8 mouse cellular contexts compared by ENCODE assay signal in genomic region chr9:110652963-110653654, GRCm38 (mm10). TPM values are rescaled to one million over a fixed set of nuclear protein-coding genes. Genes with fewer than 3 reads are reported as not detected.
DNase-seq lines count a peak whose midpoint lies in the region; ATAC-seq and TF ChIP-seq lines count a peak whose summit lies in the region.

No protein-coding gene starts in this region.

- H3K36me3 ChIP-seq in heart, embryonic 12.5 days: no peaks in the 10 kb centered on the region
- no peaks in the 10 kb centered on the region for H3K36me3 ChIP-seq in ES-Bruce4 (ENCODE audit: control insufficient read depth, insufficient read depth, low read length, poor library complexity, severe bottlenecking)
- H3K36me3 ChIP-seq in heart, embryonic 16.5 days (ENCODE audit: control insufficient read depth, insufficient read depth): no peaks in the 10 kb centered on the region

- peak overlapping the region; percentile 64 for H3K9ac ChIP-seq in heart, embryonic 12.5 days
- peak overlapping the region; percentile 72 for H3K9ac ChIP-seq in ES-Bruce4 (ENCODE audit: low read depth, poor library complexity, severe bottlenecking)
- peak overlapping the region; percentile 81 for H3K9ac ChIP-seq in heart, embryonic 16.5 days (ENCODE audit: low read length)

- TF ChIP-seq CTCF in ES-Bruce4 (IDR thresholded peaks at IDR 0.05; ENCODE audit: low read depth, low read length): no peak

- intact Hi-C loops in left cerebral cortex, postnatal 10 days (cut with DNase I): no loop called here

- H3K27ac ChIP-seq in heart, embryonic 12.5 days (ENCODE audit: poor library complexity, severe bottlenecking): no peak overlapping the region
- no peak overlapping the region for H3K27ac ChIP-seq in ES-Bruce4 (ENCODE audit: insufficient read depth, low read length)
- H3K27ac ChIP-seq in heart, embryonic 16.5 days (ENCODE audit: low read length): peak overlapping the region; percentile 46; the same call in 1 of the 2 replicates

- H3K4me2 ChIP-seq in heart, embryonic 12.5 days: peak overlapping the region; percentile 93
- H3K4me2 ChIP-seq in heart, embryonic 16.5 days (ENCODE audit: low read depth, low read length): peak overlapping the region; percentile 91

- 0 out of 2 replicates have a peak, but pooled peaks cover 15% of the 10 kb centered on the region for H3K27me3 ChIP-seq in heart, embryonic 12.5 days (replicated peaks)
- no peaks in the 10 kb centered on the region for H3K27me3 ChIP-seq in ES-Bruce4 (ENCODE audit: control insufficient read depth, insufficient read depth, low read length, poor library complexity, severe bottlenecking)
- no peaks in the 10 kb centered on the region for H3K27me3 ChIP-seq in heart, embryonic 16.5 days (ENCODE audit: control insufficient read depth, insufficient read depth, low read length)

- no peak for DNase-seq in heart, adult 9 months (ENCODE audit: low spot score in 2 of 2)
- DNase-seq in lung, postnatal 36 days: peak; percentile 28
- no peak for DNase-seq in right cerebral cortex, postnatal 36 days (ENCODE audit: low spot score in 2 of 2)
- no peak for DNase-seq in left cerebral cortex, postnatal 10 days (ENCODE audit: extremely low spot score in 1 of 2, low spot score in 2 of 2)
- DNase-seq in cerebellum, postnatal 25 days: no peak

- TF ChIP-seq POLR2A in ES-Bruce4 (IDR thresholded peaks at IDR 0.05; ENCODE audit: insufficient read depth, low read length): no peak

- 23% methylated on average over 14 of the region's 14 CpGs for WGBS in heart, embryonic 12.5 days
- 19% methylated on average over 14 of the region's 14 CpGs for WGBS in heart, embryonic 16.5 days

- H3K4me1 ChIP-seq in heart, embryonic 12.5 days (replicated peaks): peaks cover 49% of the 10 kb centered on the region
- H3K4me1 ChIP-seq in ES-Bruce4 (ENCODE audit: control insufficient read depth, insufficient read depth, low read length): peaks cover 3% of the 10 kb centered on the region
- H3K4me1 ChIP-seq in heart, embryonic 16.5 days (ENCODE audit: control insufficient read depth, insufficient read depth, low read length): peaks cover 39% of the 10 kb centered on the region

- ATAC-seq in heart, embryonic 12.5 days (ENCODE audit: insufficient number of reproducible peaks, low FRiP score): no peak
- ATAC-seq in heart, embryonic 16.5 days (replicated peaks; ENCODE audit: extremely low read depth, insufficient read depth, low FRiP score): no peak

- H3K9me3 ChIP-seq in heart, embryonic 12.5 days (replicated peaks): no peaks in the 10 kb centered on the region
- H3K9me3 ChIP-seq in ES-Bruce4 (replicated peaks; ENCODE audit: control insufficient read depth, insufficient read depth, low read length, poor library complexity, severe bottlenecking): no peaks in the 10 kb centered on the region
- no peaks in the 10 kb centered on the region for H3K9me3 ChIP-seq in heart, embryonic 16.5 days (replicated peaks; ENCODE audit: control insufficient read depth, low read length)

- TF ChIP-seq EP300 in ES-Bruce4 (IDR thresholded peaks at IDR 0.05; ENCODE audit: insufficient read depth, low read depth, low read length): no peak

- H3K4me3 ChIP-seq in heart, embryonic 12.5 days: peak overlapping the region; percentile 63
- peak overlapping the region; percentile 75 for H3K4me3 ChIP-seq in ES-Bruce4 (ENCODE audit: low read depth, low read length)
- H3K4me3 ChIP-seq in heart, embryonic 16.5 days (ENCODE audit: low read length): peak overlapping the region; percentile 71

RNA-seq across cellular contexts. Expression of gene Nbeal2, which starts 0.9 kb away (rescaled TPM):
- polyA plus RNA-seq in heart, embryonic 12.5 days (2016; fragmentation: Nextera tagmentation; extraction: Ambion mirVana): 1.9 and 2.4 TPM in 2 replicates
- polyA plus RNA-seq in ES-Bruce4 (2011; ENCODE audit: insufficient read depth, insufficient read length, low read depth, missing spikeins): 10.3 and 11.6 TPM in 2 replicates
- 3.3 and 3.8 TPM in 2 replicates for polyA plus RNA-seq in heart, embryonic 16.5 days (2015; fragmentation: Nextera tagmentation; extraction: Ambion mirVana)
- total RNA-seq in left cerebral cortex, postnatal 10 days (2021): 10 to 100 TPM; 12.6 to 12.7 TPM

RNA-seq across cellular contexts. Expression of gene Ccdc12, which starts 3.2 kb away (rescaled TPM):
- polyA plus RNA-seq in heart, embryonic 12.5 days (2016; fragmentation: Nextera tagmentation; extraction: Ambion mirVana): 120 and 123 TPM in 2 replicates
- 33.5 and 40.5 TPM in 2 replicates for polyA plus RNA-seq in ES-Bruce4 (2011; ENCODE audit: insufficient read depth, insufficient read length, low read depth, missing spikeins)
- 139 and 147 TPM in 2 replicates for polyA plus RNA-seq in heart, embryonic 16.5 days (2015; fragmentation: Nextera tagmentation; extraction: Ambion mirVana)
- total RNA-seq in left cerebral cortex, postnatal 10 days (2021): 10 to 100 TPM; 43.6 to 44.0 TPM

RNA-seq across cellular contexts. Expression of gene Nradd, which starts 28.9 kb away (rescaled TPM):
- polyA plus RNA-seq in heart, embryonic 12.5 days (2016; fragmentation: Nextera tagmentation; extraction: Ambion mirVana): 22.9 and 26.0 TPM in 2 replicates
- 43.5 and 48.0 TPM in 2 replicates for polyA plus RNA-seq in ES-Bruce4 (2011; ENCODE audit: insufficient read depth, insufficient read length, low read depth, missing spikeins)
- 16.4 and 17.2 TPM in 2 replicates for polyA plus RNA-seq in heart, embryonic 16.5 days (2015; fragmentation: Nextera tagmentation; extraction: Ambion mirVana)
- total RNA-seq in left cerebral cortex, postnatal 10 days (2021): 1 to 10 TPM; 1.0 to 2.0 TPM
